Mouse (Mus musculus) liver, embryonic 11.5 days (tissue): ENCODE data around the gene Jup. TPM values are rescaled to one million over a fixed set of nuclear protein-coding genes. Genes with fewer than 3 reads are reported as not detected.

Experiments
- ATAC-seq: fragments of 200-750 bp; cut with Nextera tagmentation; replicated peaks from 2 replicates; pipeline ENCODE4 v1.8.0; 2017; ENCODE audit warnings: moderate number of reproducible peaks, mild to moderate bottlenecking, moderate TSS enrichment, moderate library complexity; ENCODE audit not compliant: low FRiP score
- DNase-seq: peaks from one replicate; pipeline ENCODE4 v3.0.0-alpha.2; 2017; ENCODE audit warnings: low spot score
- H3K27ac ChIP-seq: fragments of 300-500 bp; sonication (generic); 2 replicates; pipeline ENCODE4 v1.5.1; 2014; ENCODE audit warnings: mild to moderate bottlenecking, low read depth, low read length, control low read depth
- H3K27me3 ChIP-seq: fragments of 300-500 bp; sonication (generic); replicated peaks from 2 replicates; pipeline ENCODE4 v1.6.1; 2014; ENCODE audit warnings: low read length, mixed read lengths; ENCODE audit not compliant: control insufficient read depth, insufficient read depth
- H3K36me3 ChIP-seq: fragments of 300-500 bp; sonication (generic); 2 replicates; pipeline ENCODE4 v1.6.1; 2014; ENCODE audit warnings: mild to moderate bottlenecking, low read length, moderate library complexity, mixed read lengths; ENCODE audit not compliant: control insufficient read depth, insufficient read depth
- H3K4me1 ChIP-seq: fragments of 300-500 bp; sonication (generic); replicated peaks from 2 replicates; pipeline ENCODE4 v1.6.1; 2014; ENCODE audit warnings: low read length, mixed read lengths; ENCODE audit not compliant: control insufficient read depth, insufficient read depth
- H3K4me2 ChIP-seq: fragments of 300-500 bp; sonication (generic); 2 replicates; pipeline ENCODE4 v1.6.1; 2014; ENCODE audit warnings: mild to moderate bottlenecking, control low read depth, moderate library complexity
- H3K4me3 ChIP-seq: fragments of 300-500 bp; sonication (generic); 2 replicates; pipeline ENCODE4 v1.5.1; 2014; ENCODE audit warnings: low read depth, low read length, control low read depth
- H3K9ac ChIP-seq: fragments of 300-500 bp; sonication (generic); 2 replicates; pipeline ENCODE4 v1.6.1; 2014; ENCODE audit warnings: low read depth, low read length, control low read depth
- H3K9me3 ChIP-seq: fragments of 300-500 bp; sonication (generic); 2 replicates; pipeline ENCODE4 v1.6.1; 2016; ENCODE audit warnings: low read length, inconsistent platforms, mixed read lengths; ENCODE audit not compliant: control insufficient read depth
- WGBS: fragments of 180-500 bp; shearing (Covaris S2); extraction: QIAGEN DNeasy Blood & Tissue Kit; methylation state at CpG from one replicate; pipeline ENCODE4 v1.1.7; 2014; 5-methylcytosine and 5-hydroxymethylcytosine counted together
- polyA plus RNA-seq: library from polyadenylated mRNA; unstranded; fragments of >200 nt; fragmentation: Nextera tagmentation; extraction: Ambion mirVana; gene quantifications from 2 replicates; pipeline ENCODE4 v1.2.1, GENCODE M21; 2014

Jup gene
- polyA plus RNA-seq, 1 experiment from 2014 or later = 41.6 TPM

- ATAC-seq (no peak), DNase-seq (no peak)
- no peak overlapping the region for H3K9ac ChIP-seq
- H3K4me2 ChIP-seq = no peak overlapping the region
- no peak overlapping the region for H3K27ac ChIP-seq
- H3K27me3 ChIP-seq = peaks cover 53% of the 10 kb centered on the region
- peaks cover 7% of the 10 kb centered on the region; the same call in 1 of the 2 replicates for H3K4me1 ChIP-seq
- WGBS = 51% methylated on average over 6 of the region's 6 CpGs
- H3K4me3 ChIP-seq = no peak overlapping the region
- no peaks in the 10 kb centered on the region for H3K9me3 ChIP-seq
- no peaks in the 10 kb centered on the region for H3K36me3 ChIP-seq
Observed at GRCm38 (mm10) chr11:100360175-100360574, 37.4 kb downstream of the Jup start.

GRCm38 (mm10) chr11:100357408-100357807, 40.2 kb downstream of the Jup start:
- Histone ChIP-seq H3K4me2 (no peak overlapping the region), H3K4me1 (peaks cover 4% of the 10 kb centered on the region; the same call in 1 of the 2 replicates), H3K4me3 (no peak overlapping the region), H3K9me3 (no peaks in the 10 kb centered on the region), H3K9ac (no peak overlapping the region), H3K36me3 (no peaks in the 10 kb centered on the region), H3K27me3 (peaks cover 78% of the 10 kb centered on the region), H3K27ac (no peak overlapping the region)
- WGBS = 57% methylated on average over 5 of the region's 5 CpGs
- ATAC-seq = no peak
- DNase-seq = no peak

DNA sequence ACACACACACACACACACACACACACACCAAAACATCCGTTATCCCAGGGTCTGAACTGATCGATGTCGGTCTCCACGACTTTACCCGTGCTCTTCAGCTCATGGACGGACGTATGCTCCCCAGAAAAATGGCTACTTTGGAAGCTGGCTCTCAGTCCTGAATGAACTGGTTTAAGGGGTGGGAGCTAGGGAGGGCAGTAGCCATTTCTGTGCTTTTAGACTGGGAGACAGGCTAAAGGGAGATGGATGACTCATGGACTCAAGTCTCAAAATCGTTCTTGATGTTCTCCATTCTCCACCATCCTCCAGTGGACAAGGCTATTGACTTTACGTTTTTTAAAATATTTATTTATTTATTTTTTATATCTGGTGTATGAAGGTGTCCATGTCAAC, 40.7 kb downstream of the Jup start:
- peak overlapping the region; percentile 99 for H3K4me2 ChIP-seq
- H3K27ac ChIP-seq = no peak overlapping the region
- DNase-seq = no peak
- 27% methylated on average over 9 of the region's 9 CpGs for WGBS
- no peak for ATAC-seq
- H3K4me1 ChIP-seq = peaks cover 3% of the 10 kb centered on the region; the same call in 1 of the 2 replicates
- no peak overlapping the region for H3K9ac ChIP-seq
- H3K9me3 ChIP-seq = no peaks in the 10 kb centered on the region
- no peaks in the 10 kb centered on the region for H3K36me3 ChIP-seq
- H3K27me3 ChIP-seq = peaks cover 83% of the 10 kb centered on the region
- peak overlapping the region; percentile 65 for H3K4me3 ChIP-seq

DNA sequence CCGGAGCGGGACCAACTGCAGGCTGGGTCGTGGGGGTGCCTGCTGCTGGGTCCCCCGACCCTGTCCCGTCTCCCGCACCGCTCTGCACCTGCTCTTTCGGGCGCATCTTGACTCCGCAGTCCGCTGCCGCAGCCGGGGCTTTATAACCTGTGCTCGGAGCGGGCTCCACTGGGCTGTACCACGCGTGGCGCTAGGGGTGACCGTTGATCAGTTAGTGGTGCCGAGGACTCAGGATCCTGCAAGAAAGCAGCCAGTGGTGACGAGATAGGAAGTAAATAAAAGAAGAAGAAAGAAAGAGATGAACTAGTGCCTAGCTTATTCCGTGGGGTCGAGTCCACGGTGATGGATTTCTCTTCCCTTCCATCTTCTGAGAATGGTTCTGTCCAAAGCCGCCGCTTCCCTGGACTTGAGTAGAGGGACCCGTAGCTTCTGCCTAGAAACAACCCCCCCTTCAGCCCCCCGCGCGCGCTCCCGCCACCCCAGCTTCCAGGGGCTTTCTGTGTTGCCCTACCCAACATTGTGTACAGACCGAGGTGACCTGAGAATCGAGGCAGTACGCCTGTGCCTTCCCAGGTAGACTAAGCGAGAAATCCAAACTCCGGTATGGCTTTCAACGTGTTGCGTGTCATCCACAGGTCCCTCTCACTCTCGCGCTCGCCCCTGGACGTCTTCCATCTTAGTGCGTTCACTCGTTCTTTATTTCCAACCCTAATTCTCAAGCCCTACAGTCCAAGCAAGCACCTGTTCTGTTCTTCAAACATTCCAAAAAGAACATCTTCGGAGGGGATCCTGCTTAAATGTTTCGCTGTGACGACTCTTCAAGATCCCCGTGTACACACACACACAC, 41.4 kb downstream of the Jup start, which contains the start of gene Hap1:
Gene Hap1 (minus strand): TSS at position 157 of the 847 bp plus-strand sequence.
- Histone ChIP-seq H3K9ac (peak within 1 kb of the TSS; percentile 50), H3K9me3 (no peaks in the 10 kb centered on the region), H3K4me2 (peak within 1 kb of the TSS; percentile 99), H3K36me3 (no peaks in the 10 kb centered on the region), H3K27me3 (peaks cover 83% of the 10 kb centered on the region), H3K27ac (no peak within 1 kb of the TSS), H3K4me1 (peaks cover 3% of the 10 kb centered on the region; the same call in 1 of the 2 replicates), H3K4me3 (peak within 1 kb of the TSS; percentile 65)
- WGBS = 3% methylated on average over 49 of the region's 49 CpGs
- peak; percentile 77 for DNase-seq
- peak; percentile 37 for ATAC-seq

GRCm38 (mm10) chr11:100355151-100355951, 42.2 kb downstream of the Jup start:
- DNase-seq (peak; percentile 55), ATAC-seq (peak; percentile 30; the same call in 1 of the 2 replicates)
- 1% methylated on average over 54 of the region's 54 CpGs for WGBS

GRCm38 (mm10) chr11:100352076-100352857, 45.3 kb downstream of the Jup start:
- H3K4me3 ChIP-seq = no peak overlapping the region
- no peaks in the 10 kb centered on the region for H3K36me3 ChIP-seq
- no peak for ATAC-seq
- H3K9me3 ChIP-seq = no peaks in the 10 kb centered on the region
- peaks cover 57% of the 10 kb centered on the region for H3K27me3 ChIP-seq
- H3K27ac ChIP-seq = no peak overlapping the region
- 29% methylated on average over 10 of the region's 10 CpGs for WGBS
- no peak overlapping the region for H3K9ac ChIP-seq
- peaks cover 3% of the 10 kb centered on the region; the same call in 1 of the 2 replicates for H3K4me1 ChIP-seq
- no peak overlapping the region for H3K4me2 ChIP-seq
- DNase-seq = no peak

More at GRCm38 (mm10) chr11:100355151-100355951, 42.2 kb downstream of the Jup start:
- H3K4me2 ChIP-seq = peak overlapping the region; percentile 99
- no peaks in the 10 kb centered on the region for H3K36me3 ChIP-seq
- no peaks in the 10 kb centered on the region for H3K9me3 ChIP-seq
- peaks cover 3% of the 10 kb centered on the region; the same call in 1 of the 2 replicates for H3K4me1 ChIP-seq
- H3K27ac ChIP-seq = no peak overlapping the region
- H3K27me3 ChIP-seq = peaks cover 80% of the 10 kb centered on the region
- peak overlapping the region; percentile 50 for H3K9ac ChIP-seq
- H3K4me3 ChIP-seq = peak overlapping the region; percentile 65

GRCm38 (mm10) chr11:100344269-100344668, 53.3 kb downstream of the Jup start:
- peaks cover 3% of the 10 kb centered on the region; the same call in 1 of the 2 replicates for H3K27me3 ChIP-seq
- no peak overlapping the region for H3K4me3 ChIP-seq
- H3K27ac ChIP-seq = no peak overlapping the region
- 71% methylated on average over 10 of the region's 10 CpGs for WGBS
- no peaks in the 10 kb centered on the region for H3K9me3 ChIP-seq
- ATAC-seq = no peak
- no peaks in the 10 kb centered on the region for H3K4me1 ChIP-seq
- no peak overlapping the region for H3K9ac ChIP-seq
- H3K36me3 ChIP-seq = no peaks in the 10 kb centered on the region
- H3K4me2 ChIP-seq = no peak overlapping the region
- DNase-seq = no peak

DNA sequence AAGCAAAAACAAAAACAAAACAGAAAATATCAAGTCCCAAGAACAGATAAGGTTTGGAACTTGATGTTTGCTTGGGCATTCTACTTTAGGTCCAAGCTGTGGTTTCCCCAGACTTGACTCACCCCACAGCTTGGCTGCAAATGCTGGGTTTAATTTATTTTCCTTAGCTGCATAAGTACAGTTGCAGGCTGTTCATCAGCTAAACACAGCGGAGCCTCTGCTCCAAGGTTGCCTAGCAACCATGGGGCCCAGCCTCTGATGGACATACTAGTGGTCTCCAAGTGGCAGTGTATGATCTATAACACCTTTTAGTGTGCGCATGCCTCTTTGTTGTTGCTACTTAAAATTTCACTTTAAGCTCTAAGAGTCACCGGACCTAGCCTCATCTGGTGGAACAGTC, 61.8 kb downstream of the Jup start:
- DNase-seq = no peak
- Histone ChIP-seq H3K9ac (no peak overlapping the region), H3K27ac (no peak overlapping the region), H3K27me3 (peaks cover 3% of the 10 kb centered on the region), H3K9me3 (no peaks in the 10 kb centered on the region), H3K36me3 (no peaks in the 10 kb centered on the region), H3K4me2 (no peak overlapping the region), H3K4me1 (no peaks in the 10 kb centered on the region), H3K4me3 (no peak overlapping the region)
- WGBS = 73% methylated on average over 3 of the region's 3 CpGs
- no peak for ATAC-seq
